Mouse (Mus musculus): ENCODE data around the gene Apol6. TPM values are rescaled to one million over a fixed set of nuclear protein-coding genes. Genes with fewer than 3 reads are reported as not detected.

The Apol6 gene
- polyA plus RNA-seq, 1 experiment from 2014 or later: not detected

DNA sequence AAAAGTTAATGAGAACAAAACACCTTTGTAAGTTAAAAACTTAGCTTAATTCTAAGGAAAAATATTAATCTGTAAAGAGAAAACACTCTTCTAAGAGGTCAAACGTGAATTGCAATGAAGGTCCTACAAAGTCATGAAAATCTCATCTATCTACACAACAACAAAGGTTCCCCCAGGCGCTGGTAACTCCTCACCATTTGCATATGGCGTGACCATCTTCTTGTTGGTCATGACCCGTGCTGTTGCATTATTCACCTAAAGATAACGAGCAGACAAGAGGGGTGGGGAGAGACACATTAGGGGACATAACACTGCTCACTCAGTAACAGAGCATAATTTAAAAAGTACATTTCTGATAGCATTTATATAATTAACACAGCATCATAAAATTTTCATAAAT, 58.2 kb downstream of the Apol6 start:
- H3K27me3 ChIP-seq (ENCODE audit: insufficient read depth, low read length): no peaks in the 10 kb centered on the region
- no peak overlapping the region for H3K9ac ChIP-seq (replicated peaks)
- no peaks in the 10 kb centered on the region for H3K9me3 ChIP-seq (ENCODE audit: low read length)
- TF ChIP-seq CTCF (IDR thresholded peaks at IDR 0.05; ENCODE audit: low read depth) (no peak), EP300 (IDR thresholded peaks at IDR 0.05; ENCODE audit: low read depth) (no peak)
- no peak overlapping the region for H3K27ac ChIP-seq (ENCODE audit: low read depth)
- H3K36me3 ChIP-seq (replicated peaks; ENCODE audit: insufficient read depth, low read length): peaks cover 4% of the 10 kb centered on the region; the same call in 1 of the 2 replicates
- no peak for ATAC-seq
- 0 out of 2 replicates have a peak, but pooled peaks cover 6% of the 10 kb centered on the region for H3K4me1 ChIP-seq (ENCODE audit: insufficient read depth)
- H3K4me3 ChIP-seq (ENCODE audit: low read depth, low read length): no peak overlapping the region
- no peak for DNase-seq
- H3K4me2 ChIP-seq (ENCODE audit: low read depth, low read length): no peak overlapping the region
- WGBS (ENCODE audit: insufficient replicate concordance): 67% methylated on average over 5 of the region's 5 CpGs

DNA sequence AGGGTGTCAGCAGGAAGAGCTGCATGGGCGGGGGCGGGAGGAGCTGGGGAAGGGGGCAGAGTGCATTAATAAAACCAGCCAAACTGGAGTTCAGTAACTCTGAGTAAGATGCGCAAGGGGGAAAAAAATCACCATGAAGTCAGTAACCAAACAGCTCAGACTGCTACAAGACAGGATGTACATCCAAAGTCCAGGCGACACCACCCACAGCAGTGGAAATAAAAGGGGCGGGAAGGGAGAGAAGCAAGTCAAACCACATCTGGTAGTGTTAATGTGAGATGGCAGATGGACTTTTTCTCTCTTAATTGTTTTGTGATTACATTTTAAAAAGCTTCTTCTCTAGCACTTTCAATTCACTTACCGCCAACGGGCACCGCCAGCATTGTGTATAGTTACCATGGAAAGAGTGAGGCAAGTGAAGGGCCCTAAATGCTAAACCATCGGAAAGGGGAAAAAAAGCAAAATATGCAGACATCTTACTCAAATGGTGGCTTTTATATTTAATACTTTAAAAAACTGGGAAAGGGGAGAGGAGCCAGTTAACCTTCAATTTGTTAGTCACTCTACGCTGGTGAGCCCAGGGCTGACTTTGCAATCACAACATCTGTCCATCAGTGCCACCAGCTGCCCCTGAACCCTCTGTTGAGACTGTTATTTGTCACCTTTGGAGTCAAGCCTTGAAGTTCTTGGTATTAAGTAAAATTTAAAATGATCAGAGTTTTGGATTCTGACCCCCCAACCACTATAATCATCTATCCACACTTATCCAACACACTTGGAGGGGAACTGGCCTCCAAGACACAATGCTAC, 60.0 kb downstream of the Apol6 start:
- H3K4me1 ChIP-seq (ENCODE audit: insufficient read depth): 0 out of 2 replicates have a peak, but pooled peaks cover 7% of the 10 kb centered on the region
- H3K9ac ChIP-seq (replicated peaks): no peak overlapping the region
- WGBS (ENCODE audit: insufficient replicate concordance): 75% methylated on average over 10 of the region's 10 CpGs
- no peak for DNase-seq
- H3K4me2 ChIP-seq (ENCODE audit: low read depth, low read length): no peak overlapping the region
- no peaks in the 10 kb centered on the region; the same call in 1 of the 2 replicates for H3K36me3 ChIP-seq (replicated peaks; ENCODE audit: insufficient read depth, low read length)
- no peaks in the 10 kb centered on the region for H3K9me3 ChIP-seq (ENCODE audit: low read length)
- H3K27ac ChIP-seq (ENCODE audit: low read depth): peak overlapping the region; percentile 19; the same call in 1 of the 2 replicates
- TF ChIP-seq EP300 (IDR thresholded peaks at IDR 0.05; ENCODE audit: low read depth): no peak
- TF ChIP-seq CTCF (IDR thresholded peaks at IDR 0.05; ENCODE audit: low read depth): no peak
- no peak overlapping the region for H3K4me3 ChIP-seq (ENCODE audit: low read depth, low read length)
- no peak for ATAC-seq
- no peaks in the 10 kb centered on the region for H3K27me3 ChIP-seq (ENCODE audit: insufficient read depth, low read length)

DNA sequence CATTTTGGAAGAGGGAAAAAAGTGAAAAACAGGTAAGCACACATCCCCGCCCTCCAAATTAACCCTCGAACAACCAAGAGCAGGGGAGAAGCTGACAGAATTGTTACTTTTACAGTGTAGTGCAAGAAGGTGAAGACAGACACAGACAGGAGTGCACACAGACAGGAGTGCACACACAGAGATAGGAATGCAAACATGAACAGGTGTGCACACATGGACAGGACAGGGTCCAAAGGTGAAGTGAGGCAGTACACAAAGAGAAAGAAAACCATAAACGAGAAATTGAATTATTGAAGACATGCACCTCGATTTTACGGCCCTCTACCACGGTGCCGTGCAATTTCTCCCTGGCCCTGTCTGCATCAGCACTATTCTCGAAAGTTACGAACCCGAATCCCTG, 60.7 kb downstream of the Apol6 start:
- H3K27ac ChIP-seq (ENCODE audit: low read depth): no peak overlapping the region
- no peak overlapping the region for H3K4me2 ChIP-seq (ENCODE audit: low read depth, low read length)
- 65% methylated on average over 10 of the region's 10 CpGs for WGBS (ENCODE audit: insufficient replicate concordance)
- no peaks in the 10 kb centered on the region; the same call in 1 of the 2 replicates for H3K36me3 ChIP-seq (replicated peaks; ENCODE audit: insufficient read depth, low read length)
- no peak overlapping the region for H3K4me3 ChIP-seq (ENCODE audit: low read depth, low read length)
- no peaks in the 10 kb centered on the region for H3K9me3 ChIP-seq (ENCODE audit: low read length)
- no peak for TF ChIP-seq EP300 (IDR thresholded peaks at IDR 0.05; ENCODE audit: low read depth)
- no peak for TF ChIP-seq CTCF (IDR thresholded peaks at IDR 0.05; ENCODE audit: low read depth)
- no peaks in the 10 kb centered on the region for H3K27me3 ChIP-seq (ENCODE audit: insufficient read depth, low read length)
- peak; percentile 67 for ATAC-seq
- H3K4me1 ChIP-seq (ENCODE audit: insufficient read depth): 0 out of 2 replicates have a peak, but pooled peaks cover 8% of the 10 kb centered on the region
- no peak overlapping the region for H3K9ac ChIP-seq (replicated peaks)
- no peak for DNase-seq

Other genes starting within 250 kb of the Apol6 start
- 2.1 and 2.4 TPM in 2 replicates for gene Zfp251, start 173.3 kb upstream of the Apol6 start, polyA plus RNA-seq (2015; fragmentation: Nextera tagmentation; extraction: Ambion mirVana)
- 1.7 and 1.8 TPM in 2 replicates for gene Zfp7, start 165.5 kb upstream of the Apol6 start, polyA plus RNA-seq (2015; fragmentation: Nextera tagmentation; extraction: Ambion mirVana)
- gene Gm49527, start 165.4 kb upstream of the Apol6 start, polyA plus RNA-seq (2015; fragmentation: Nextera tagmentation; extraction: Ambion mirVana): 0.08 and 0.24 TPM in 2 replicates
- 0.60 and 1.0 TPM in 2 replicates for gene Zfp647, start 119.3 kb upstream of the Apol6 start, polyA plus RNA-seq (2015; fragmentation: Nextera tagmentation; extraction: Ambion mirVana)
- gene 1110038F14Rik, start 96.2 kb upstream of the Apol6 start, polyA plus RNA-seq (2015; fragmentation: Nextera tagmentation; extraction: Ambion mirVana): 17.2 and 18.2 TPM in 2 replicates
- 0.15 and 6.6 TPM in 2 replicates for gene Mb, start 5.9 kb downstream of the Apol6 start, polyA plus RNA-seq (2015; fragmentation: Nextera tagmentation; extraction: Ambion mirVana)

Data from liver, postnatal 0 days (tissue).